Mouse (Mus musculus): ENCODE data around the gene Cacng7.
"Not testable (repeated sequence)": the region's sequence is repeated elsewhere in the genome, so short reads cannot be mapped to it uniquely, and the experiment has no call there.

Gene Cacng7

DNA sequence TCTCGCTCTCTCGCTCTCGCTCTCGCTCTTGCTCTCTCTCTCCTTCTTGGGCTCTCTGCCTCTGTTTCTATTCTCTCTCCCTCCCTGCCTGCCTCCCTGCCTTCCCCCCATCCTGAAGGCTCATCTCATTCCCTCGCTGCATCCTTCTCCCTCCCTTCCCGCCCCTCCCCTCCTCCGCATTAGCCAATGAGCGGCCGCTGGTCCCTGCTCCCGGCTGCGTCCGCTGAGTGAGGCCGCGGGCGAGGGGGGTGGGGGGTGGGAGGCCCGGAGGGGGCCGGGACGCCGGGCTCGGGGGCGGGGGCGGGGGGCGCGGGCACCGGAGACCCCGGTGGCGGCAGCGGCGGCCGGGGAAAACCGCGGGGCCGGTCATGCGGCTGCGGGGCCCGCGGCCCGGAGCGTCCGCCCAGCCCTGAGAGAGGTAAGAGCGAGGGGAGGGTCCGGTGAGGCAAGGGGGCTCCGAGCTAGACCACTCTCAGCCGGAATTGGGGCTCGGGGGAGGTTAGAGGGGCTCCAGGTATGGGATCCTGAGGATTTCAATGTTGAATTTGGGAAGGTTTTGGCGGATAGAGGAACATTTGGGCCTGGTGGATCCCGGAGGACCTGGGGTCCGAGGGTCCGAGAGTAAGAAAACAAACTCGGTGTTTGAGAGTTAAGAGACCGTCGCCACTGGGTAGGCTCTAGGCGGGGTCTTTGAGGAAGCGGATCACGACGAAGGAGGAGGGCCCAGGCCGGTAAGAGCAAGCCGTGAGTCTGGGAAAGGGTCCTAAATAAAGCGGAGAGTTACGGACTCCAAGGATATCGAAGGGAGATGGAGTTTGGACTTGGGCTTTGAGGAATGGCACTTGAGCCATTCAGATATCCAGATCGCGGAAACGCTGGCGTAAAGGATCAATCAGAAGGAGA, at the start of gene Cacng7:
TSS of gene Cacng7 (plus strand) at position 337 of the 903 bp plus-strand sequence.
- DNase-seq: peak; percentile 4

DNA sequence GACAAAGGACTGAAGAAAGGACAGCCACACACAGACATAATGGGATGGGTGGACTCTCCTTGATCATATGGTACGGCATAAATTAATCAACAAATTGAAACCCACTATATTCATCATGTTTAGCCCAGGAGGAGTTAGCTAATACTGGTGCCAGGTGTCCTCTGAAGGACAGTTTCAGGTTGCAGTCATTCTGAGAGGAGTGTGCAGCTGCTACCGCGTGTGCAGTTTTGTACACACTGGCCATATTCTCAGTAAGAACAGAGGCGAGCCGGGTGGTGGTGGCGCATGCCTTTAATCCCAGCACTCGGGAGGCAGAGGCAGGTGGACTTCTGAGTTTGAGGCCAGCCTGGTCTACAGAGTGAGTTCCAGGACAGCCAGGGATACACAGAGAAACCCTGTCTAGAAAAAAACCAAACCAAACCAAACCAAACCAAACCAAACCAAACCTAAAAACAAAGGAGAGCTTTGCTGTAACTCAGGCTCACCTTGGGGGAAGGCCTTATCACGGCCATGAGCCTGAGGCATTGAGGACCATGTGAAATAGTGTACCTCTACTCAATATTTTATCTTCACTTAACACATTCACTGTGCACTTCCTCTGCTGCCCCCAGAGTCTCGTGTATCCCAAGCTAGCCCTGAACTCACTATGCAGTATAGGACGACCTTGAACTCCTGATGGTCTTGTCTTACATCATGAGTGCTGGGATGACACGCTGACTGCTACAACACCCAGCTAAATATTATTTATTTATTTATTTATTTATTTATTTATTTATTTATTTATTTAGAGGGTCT, 49.5 kb upstream of the Cacng7 start:
- DNase-seq: no peak

DNA sequence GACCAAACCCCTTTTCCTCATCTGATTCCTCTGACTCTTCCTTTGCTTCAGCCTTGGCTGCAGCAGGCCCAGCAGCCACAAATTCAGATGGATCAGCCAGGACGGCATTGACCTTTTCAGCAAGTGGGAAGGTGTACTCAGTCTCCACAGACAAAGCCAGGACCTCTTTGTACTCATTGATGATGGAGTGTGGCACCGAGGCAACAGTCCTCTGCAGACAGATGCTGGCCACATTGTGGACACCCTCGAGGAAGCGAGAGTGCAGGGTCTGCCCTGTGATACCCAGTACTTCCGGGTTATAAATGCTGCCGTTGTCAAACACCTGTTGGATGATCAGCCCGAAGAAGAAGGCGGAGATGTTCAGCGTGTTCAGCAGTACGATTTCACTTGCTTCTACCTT, 48.2 kb upstream of the Cacng7 start:
- no peak for DNase-seq

DNA sequence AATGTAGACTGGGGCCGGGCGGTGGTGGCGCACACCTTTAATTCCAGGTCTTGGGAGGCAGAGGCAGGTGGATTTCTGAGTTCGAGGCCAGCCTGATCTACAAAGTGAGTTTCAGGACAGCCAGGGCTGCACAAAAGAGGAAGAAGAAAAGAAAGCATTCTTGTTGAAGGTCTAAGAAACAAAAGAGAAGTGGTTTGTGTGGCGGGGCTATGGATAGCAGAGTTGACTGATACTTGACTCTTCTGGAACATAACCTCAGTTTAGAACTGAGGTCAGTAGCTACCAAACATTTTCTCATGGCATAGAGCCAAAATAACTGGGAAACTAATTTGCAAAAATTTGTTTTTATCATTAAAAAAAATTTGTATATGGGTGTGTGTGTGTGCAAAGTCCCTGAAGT, 46.7 kb upstream of the Cacng7 start:
- no peak for DNase-seq

DNA sequence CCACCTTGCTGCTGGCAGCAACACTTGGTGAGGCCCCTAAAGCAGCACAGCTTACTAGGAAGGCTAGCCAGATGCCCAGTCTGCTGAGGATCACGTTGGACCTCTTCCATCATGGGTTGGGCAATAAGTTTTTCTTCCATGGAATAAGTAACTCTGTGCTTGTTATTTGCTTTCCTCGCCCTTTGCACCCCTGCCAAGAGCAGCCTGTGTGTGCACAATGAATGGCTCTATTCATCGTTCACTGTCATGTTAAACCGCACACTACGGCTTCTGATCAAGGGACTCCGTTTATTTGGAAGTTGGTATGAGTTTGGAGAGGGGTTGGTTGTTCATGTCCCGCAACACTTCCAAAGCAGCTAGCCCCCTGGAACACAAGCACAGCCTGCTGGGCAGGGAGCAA, 45.6 kb upstream of the Cacng7 start:
- DNase-seq: peak; percentile 45

DNA sequence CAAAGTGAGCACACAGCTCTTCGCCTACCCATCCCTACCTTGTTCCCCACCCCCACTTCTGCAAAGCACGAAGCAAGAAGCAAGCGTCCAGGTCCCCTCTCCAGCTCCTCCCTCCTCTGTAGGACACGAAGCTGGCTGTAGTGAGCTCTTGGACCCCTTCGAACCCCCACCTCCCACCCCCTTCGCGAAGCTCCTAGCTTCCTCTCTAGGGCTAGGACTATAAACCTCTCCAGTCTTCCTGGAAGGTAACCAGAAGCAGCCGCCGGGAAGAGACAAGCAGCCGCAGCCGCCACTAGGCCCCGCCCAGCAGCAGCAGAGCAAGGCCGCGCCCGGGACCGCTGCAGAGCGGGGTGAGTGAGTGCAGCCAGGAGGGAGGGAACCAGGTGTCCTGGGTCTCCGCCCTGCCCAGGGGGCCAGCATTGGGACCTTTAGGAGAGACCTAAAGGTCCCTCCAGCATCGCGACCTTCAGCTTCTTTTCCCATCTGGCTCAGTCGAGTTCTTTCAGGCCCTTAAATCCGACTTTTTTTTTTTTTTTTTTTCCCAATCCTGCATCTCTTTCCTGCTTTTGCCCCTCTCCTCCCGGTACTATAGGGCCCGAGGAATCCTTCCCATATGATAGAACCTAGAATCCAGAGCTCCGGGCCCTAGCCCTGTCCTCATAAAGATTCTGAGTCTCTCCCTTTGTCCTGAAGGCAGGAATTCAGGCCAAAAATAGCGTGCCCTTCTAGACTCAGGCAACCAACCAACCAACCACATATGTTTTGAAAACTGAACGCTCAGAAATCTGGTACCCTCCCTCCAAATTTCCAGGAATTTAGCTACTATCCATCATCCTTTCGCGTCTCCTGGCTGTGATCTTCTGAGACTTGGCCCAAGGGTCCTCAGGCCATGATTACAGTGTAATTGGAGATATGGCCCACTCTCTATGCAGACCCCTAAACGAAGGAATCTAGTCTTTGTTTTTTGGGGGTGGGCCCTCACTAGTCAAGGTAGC, 43.5 kb upstream of the Cacng7 start, which contains the start of the genes Myadm and Prkcg:
TSS of gene Myadm (plus strand) at position 105 of the 995 bp plus-strand sequence.
TSS of gene Prkcg (plus strand) at position 204 of the 995 bp plus-strand sequence.
- DNase-seq: peak; percentile 88

DNA sequence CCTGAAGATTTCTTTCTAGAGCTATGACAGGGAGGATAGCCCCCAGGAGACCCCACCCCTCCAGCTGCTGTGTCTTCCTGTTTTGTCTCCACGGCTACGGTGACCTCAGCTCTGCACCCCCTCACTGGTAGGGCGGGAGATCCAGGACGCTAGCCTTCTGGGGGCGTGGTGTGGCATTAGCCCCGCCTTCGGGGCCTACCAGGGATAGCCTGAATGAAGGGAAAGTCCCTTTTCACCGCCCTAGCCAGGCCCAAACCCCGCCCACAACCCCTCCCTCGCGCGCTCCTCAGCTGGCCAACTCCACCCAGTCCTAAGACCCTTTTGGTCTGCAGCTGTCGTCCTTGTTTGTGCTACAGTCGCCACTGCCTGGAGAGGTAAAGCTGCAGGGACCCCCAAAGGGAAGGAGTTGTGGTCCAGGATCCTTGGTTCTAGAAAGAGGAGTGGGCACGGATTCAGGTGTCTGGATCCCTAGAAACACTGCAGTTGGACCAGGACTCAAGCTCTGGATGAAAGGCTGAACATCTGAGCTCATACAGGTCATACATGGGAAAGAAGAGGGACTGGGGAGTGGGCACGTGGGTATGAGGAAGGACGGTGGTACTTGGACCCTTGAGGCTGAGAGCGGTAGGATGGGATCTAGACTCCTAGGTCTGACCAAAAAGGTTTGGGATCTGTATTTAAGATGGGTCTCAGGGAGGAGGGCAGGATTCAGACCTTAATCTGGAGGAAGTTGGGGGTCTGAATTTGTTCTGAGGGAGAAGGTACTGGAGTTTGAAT, 42.3 kb upstream of the Cacng7 start:
- DNase-seq: peak; percentile 99

DNA sequence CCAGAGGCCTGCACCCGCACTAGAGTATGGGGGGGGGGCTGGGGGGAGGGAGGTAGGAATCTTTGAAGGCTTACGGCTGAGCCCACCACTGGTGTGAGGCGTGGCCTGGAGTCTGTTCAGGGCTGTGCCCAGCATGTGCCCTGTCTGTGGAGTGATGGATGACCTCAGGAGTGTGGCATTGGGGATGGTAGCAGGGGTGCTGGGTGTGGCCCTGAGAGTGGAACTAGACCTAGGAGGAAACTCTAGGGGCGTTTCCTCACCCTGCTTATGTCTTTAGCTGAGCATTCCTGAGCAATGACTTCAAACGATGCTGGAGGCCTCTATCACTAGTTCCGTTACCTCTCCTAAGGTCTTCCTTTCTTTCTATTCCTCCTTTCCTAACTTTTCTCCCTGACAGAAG, 41.6 kb upstream of the Cacng7 start:
- peak; percentile 59 for DNase-seq

DNA sequence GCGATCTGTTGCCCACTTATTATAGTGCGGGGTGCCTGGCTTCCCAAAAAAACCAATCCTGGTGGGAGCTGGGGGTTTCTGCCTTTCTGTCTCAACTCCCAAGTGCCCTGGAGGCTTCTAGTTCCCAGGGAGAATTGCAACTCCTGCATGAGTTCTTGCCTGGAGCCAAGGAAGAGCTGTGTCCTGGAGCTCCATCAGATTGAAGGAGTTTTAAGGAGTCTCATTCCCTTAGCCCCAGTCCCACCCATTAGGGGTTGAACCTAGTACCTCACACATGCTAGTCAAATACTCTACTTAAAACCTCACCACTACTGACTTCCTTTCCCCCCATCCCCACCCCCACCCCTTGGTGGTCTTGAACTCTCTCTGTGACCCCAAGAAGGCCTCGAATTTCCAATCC, 41.0 kb upstream of the Cacng7 start:
- DNase-seq: no peak

DNA sequence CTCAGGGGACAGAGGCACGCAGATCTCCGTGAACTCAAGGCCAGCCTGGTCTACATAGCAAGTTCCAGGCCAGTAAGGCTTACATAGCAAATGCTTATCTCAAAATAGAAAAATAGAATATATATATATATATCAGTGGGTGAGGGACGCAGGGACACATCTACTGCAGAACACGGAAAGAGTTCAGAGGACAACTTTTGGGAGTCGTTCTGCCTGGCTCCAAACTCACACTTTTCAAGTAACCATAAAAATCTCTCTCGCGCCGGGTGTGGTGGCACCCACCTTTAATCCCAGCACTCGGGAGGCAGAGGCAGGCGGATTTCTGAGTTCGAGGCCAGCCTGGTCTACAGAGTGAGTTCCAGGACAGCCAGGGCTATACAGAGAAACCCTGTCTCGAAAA, 40.5 kb upstream of the Cacng7 start:
- not testable (repeated sequence) for DNase-seq

DNA sequence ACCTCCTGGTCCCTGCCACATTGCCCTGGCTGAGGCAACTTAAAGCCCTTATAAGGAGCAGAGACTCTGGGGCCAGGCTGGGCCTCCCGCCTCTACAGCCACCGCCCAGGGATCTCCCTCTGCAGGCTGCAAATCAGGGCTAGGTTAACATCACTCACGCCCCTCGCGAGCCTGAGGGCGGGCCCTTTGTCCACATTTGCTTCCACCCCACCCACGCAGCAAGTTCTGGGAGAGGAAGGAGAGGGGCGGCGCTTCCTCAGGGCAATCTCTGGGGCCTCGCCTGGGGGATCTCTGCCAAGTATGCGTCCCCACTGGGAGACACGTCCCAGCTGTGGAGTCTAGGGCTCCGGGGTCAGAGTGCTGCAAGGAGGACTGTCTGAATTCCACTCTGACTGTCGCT, 40.0 kb upstream of the Cacng7 start:
- DNase-seq: peak; percentile 94

DNA sequence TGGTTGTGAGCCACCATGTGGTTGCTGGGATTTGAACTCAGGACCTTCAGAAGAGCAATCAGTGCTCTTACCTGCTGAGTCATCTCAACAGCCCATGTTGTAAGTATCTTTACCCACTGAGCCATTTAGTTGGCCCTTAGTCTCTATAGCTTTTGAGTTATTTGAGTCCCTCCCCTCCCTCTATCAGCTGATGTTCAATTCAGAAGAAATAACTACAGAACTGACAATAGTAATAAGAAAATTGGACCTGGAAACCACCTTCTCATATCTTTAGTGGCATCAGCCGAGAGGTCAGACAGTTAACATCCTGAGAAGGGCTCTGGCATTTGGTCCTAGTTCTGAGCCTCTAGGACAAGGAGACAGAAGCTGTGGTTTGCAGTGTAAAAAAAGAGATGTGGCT, 38.0 kb upstream of the Cacng7 start:
- no peak for DNase-seq

DNA sequence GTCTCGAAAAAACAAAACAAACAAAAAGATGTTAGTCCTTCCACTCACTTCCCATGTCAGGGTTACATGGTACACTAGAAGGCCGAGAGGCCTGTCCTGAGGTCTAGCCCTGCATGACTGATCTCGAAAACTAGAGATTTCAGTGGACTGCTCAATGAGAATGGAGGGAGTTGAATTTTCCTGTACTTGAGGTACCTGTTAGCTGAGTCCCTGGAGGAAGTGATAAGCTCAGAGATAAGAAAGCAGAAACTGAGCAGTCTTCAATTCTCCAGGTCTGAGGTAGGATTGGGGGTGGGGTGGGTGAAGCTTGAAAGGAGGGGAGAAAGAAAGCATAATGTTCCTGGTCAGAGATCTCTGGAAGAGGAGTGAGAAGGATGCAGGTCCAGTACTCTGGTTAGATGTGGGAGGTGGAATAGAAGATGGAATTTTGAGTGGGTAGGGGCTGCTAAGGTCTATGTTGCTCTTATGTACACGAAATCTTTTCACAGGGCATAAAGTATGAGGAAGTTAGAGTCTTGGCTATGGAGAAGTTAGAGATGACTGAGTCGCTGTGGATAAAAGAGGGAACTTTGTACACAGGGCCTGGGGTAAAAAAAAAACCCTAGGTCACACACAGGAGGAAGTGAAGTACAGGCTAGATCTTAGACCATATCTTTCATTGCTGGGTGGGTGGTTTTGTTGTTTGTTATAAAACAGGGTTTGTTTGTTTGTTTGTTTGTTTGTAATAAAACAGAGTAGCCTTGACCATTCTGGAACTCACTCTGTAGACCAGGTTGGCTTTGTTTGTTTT, 37.2 kb upstream of the Cacng7 start:
- no peak for DNase-seq

DNA sequence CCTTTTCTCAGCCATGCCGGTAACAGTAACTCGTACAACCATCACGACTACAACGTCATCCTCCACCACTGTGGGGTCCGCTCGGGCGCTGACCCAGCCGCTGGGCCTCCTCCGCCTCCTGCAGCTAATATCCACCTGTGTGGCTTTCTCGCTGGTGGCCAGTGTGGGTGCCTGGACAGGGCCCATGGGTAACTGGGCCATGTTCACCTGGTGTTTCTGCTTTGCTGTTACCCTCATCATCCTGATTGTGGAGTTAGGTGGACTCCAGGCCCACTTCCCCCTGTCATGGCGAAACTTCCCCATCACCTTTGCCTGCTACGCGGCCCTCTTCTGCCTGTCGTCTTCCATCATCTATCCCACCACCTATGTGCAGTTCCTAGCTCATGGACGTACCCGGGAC, 36.0 kb upstream of the Cacng7 start:
- no peak for DNase-seq

DNA sequence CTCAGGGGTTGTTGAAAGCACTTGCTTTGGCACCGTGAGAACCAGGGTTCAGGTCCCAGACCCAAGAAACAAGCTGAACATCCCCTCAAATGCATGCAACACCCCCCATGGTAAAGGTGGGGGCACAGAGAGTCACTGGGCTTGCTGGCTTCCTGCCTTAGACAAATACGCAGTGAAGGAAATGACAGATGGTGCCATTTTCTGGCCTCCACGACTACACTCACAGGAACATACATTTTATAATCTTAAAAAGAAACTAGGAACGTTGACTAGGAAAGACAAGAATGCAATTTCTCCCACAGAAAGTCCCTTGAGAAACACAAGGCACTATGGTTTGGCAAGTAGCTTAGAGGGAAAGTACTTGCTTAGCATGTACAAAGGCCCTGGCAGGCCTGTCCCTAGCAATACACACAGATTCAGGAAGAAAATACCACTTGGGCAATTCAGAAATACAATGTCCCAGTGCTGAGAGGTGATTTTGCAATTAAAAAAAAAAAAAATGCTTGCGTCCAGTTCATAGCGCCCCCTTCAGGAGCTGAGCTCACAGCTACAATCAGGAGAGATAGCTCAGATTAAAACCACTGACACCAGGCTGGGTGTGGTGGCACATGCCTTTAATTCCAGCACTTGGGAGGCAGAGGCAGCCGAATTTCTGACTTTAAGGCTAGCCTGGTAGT, 32.7 kb upstream of the Cacng7 start:
- peak; percentile 43 for DNase-seq

DNA sequence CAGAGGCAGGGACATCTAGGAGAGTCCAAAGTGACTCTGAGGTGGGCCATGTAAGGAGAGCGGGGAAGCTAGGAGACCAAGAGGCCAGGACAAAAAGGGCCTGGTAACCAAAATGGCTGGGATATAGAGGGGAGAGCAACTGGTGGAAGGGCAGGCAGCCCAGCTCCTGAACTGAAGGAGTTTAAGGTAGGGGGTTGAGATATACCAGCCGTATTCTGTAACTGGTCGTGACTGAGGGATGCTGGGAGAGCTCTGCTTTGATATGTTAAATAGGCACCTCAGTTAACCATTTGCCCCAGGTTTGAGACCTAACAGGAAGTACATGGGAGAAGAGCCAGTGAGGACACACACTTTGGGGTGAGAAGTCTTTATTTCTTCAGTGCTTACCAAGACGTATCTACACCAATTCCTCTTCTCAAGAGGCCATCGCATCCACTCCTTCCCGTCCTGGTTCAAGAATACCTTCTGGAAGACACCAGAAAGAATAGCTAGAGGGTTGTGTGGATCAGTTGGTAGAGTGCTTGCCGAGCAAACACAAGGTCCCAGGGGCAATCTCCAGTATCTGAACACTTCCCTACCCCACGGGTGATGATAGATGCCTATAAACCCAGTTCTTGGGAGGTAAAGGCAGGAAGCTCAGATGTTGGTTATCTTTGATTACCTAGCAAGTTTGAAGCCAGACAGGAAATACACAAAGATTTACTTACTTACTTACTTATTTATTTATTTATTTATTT, 31.7 kb upstream of the Cacng7 start:
- DNase-seq: no peak

DNA sequence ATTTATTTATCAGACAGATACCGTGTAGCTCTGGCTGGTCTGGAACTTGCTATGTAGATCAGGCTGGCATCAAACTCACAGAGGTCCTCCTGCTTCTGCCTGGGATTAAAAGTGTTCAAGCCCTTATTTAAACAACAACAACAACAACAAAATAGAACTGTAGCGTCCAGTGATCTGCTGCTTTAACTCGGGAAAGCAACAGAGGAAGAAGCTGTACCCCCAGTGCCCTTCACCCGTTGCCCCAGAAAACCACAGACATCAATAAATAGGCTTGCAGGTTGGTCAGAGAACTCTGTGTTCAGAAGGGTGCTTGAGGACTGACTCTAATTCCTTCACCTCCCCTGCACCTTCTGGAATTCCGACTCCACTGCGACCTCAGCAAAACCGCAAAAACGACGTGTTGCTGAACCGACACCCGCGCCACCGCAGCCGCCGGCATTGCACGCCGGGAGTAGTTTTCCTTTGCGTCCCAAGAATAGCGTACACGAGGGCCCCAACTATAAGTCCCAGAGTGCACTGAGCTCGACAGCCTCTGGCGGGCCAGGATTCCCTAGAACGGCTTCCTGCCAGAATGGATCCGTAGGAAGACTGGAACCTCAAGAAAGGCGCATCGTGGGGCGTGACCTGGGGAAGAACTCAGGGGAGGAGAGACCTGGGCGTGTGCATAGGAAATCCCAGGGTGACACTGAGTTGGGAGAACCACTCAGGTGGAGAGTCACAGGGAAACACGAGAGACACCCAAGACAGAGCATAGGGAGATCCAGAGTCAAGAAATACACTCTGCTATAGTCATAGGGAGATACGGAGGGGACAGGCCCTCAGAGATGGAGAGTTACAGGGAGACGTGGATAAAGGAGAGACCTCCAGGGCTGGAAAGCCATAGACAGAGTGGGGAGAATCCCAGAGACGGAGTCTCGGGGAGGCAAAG, 30.9 kb upstream of the Cacng7 start:
- peak; percentile 32 for DNase-seq

DNA sequence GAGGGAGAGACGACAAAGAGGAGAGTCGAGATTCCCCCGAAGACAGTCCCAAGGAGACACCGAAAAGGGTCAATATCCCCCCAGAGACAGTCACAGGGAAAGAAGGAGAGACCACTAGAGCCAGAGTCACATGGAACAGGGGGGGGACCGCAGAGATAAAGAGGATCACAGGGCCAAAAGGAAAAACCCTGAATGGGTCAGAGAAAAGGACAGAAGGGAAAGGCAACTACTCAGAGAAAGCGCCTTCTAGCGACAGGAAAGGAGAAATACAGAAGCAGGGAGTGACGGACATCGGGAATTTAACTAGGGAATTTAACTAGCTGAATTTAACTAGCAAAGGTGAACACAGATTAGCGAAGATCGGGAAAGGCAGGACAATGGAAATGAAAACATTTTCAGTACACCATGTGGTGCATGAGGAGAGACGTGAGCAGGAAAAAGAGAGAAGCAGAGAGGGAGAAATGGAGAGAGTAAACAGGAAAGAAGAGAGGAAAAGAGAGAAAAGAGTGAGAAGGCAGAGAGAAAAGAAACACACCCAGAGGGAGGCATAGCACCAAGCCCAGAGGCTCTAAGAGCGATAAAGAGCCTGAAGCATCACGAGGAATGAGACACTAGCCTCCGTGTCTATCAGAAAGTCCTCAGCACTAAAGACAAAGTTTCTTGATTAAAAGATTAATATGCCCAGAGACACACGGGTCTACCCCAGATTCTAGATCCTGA, 30.0 kb upstream of the Cacng7 start:
- DNase-seq: peak; percentile 27
